Mouse (Mus musculus) bone marrow macrophage, adult 2 months (primary cell): ENCODE measurements at regions not wholly inside any gene's neighbourhood (a gene's known extent, or its start where the extent isn't known, plus 50 kb on each side); places are given as distances from the start of the nearest gene placed in this dataset.

ENCODE experiments used
- CTCF ChIP-seq: IDR thresholded peaks from 2 replicates; pipeline ENCODE4 v1.5.1; 2012; ENCODE audit warnings: low read depth, mild to moderate bottlenecking, low read length, moderate library complexity
- POLR2A ChIP-seq: IDR thresholded peaks from 2 replicates; pipeline ENCODE4 v1.6.1; 2012; ENCODE audit warnings: mild to moderate bottlenecking, low read depth, low read length, borderline replicate concordance

- TF ChIP-seq POLR2A (no peak), CTCF (no peak)
These were observed 330.6 kb downstream of the Nuak1 start for GRCm38 (mm10) chr10:84109680-84110371.
